Mouse (Mus musculus) layer of hippocampus, postnatal 36 days (tissue): ENCODE measurements around the gene Ccdc34. TPM values are rescaled to one million over a fixed set of nuclear protein-coding genes. Genes with fewer than 3 reads are reported as not detected.

Experiments
- DNase-seq, 2 experiments: peaks; one replicate each; pipeline ENCODE4 v3.0.0; 2022
- total RNA-seq, 2 experiments: library from RNA; stranded (reverse); gene quantifications; 2 replicates each; pipeline ENCODE4 v1.2.3; 2021

Gene Ccdc34
- total RNA-seq, 2 experiments from 2014 or later = 17.3 to 20.1 TPM

- DNase-seq = no peak
These were observed 21.2 kb upstream of the Ccdc34 start for GRCm38 (mm10) chr2:109996411-109996810.

DNA sequence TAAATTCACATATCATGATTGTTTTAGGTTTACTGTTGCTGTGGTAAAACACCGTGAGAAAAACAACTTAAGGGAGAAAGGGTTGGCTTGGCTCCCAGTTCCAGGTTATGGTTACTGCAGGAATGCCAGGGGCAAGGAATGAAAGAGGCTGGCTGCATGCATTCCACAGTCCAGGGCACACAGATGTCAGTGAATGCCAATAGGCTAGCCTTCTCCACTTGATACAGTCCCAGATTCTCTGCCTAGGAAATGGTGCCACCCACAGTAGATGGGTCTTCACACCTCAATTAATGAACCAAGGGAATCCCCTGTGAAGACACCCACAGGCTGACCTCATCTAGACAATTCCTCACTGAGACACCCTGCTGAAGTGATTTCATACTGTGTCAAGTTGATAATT lies 12.9 kb upstream of the Ccdc34 start:
- no peak for DNase-seq

GRCm38 (mm10) chr2:110005164-110005563 lies 12.5 kb upstream of the Ccdc34 start:
- DNase-seq = peak; percentile 27 to 46

DNA sequence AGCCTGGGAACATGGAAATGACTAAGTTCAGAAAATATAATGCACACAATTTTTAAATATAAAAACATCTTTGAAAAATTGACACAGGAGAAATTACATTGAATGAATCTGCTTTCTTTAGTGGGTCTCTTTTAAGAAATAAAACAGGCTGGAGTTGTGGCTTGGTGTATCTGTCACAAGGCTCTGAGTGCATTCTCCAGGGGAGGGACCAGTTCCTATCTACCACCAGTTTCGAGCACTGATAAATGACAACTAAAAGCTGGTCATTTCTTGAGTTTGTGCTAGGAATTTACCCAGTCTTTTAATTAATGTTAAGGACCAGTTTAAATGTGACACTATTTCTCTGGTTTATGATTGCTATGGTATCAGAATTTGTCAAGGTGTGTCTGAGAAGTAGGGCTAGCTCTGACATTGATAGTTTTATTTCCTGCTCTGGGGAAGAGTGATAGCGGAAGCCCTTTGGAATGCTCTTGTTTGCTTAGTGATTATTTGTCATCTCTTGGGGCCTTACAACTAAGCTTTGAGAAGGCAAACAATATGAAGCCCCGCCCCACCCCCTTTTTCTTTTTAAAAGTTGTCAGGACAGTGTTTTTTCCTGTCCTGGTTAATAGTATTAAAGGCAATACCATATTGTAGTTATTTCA lies 11.9 kb upstream of the Ccdc34 start:
- DNase-seq = no peak

DNA sequence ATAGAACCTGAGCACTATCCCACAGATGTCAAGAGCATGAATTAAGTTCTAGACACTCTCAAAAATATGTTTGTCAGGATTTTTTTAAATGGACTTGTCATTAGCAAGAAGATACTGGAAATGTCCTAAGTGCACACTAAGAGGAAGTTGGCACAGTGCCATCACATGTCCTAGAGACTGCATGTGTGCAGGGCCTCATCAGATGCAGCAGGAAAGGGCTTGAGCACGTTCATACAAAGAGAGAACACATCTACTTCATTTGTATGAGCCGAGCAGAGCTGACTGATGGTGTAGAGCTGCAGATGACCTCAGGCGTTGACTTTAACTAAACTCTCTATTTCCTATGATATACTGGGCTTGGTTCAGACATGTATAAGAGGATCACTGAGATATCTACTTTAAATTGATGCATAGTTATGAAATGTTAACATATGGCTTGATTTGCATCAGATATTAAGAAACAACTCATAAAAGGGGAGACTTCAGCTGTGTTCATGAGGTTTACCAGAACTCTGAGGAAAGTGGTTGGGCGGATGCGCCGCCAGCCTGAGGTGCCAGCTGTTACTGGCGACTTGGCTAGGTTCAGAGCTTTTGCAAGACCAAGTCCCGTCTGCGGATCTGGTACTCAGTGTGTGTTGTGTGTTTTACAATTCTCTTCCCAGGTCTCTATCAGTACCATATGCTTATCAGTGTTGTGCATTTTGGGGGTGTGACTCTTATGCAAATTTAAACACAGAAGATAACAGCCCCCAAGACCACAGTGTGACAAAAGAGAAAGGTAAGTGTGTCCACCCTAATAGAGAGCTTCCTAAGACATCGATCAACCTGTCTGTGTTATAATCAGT lies 10.0 kb upstream of the Ccdc34 start:
- no peak for DNase-seq

GRCm38 (mm10) chr2:110009449-110009848 lies 8.2 kb upstream of the Ccdc34 start:
- DNase-seq = no peak

DNA sequence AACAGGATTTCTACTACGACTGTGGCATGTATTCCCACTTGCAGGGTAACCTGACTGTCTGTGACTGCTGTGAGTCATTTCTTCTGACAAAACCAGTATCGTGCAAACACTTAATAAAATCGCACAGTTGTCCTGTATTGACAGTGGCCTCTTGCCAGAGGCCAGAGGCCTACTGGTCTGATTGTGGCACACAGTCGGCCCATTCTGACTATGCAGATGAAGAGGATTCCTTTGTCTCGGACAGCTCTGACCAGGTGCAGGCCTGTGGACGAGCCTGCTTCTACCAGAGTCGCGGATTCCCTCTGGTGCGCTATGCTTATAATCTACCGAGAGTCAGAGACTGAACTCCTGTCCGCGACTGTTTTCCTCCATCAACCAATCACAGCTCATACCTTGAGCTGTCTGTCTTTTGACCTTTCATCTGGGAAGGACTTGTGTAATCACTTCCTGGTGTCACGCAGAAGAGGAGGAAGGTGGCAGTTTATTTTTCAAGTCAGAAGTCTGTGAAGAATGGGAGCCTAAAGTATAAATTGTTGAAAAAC lies 5.4 kb upstream of the Ccdc34 start:
- DNase-seq = no peak

GRCm38 (mm10) chr2:110017087-110017486 lies 530 bp upstream of the Ccdc34 start:
- DNase-seq = no peak

GRCm38 (mm10) chr2:110019656-110020055 lies 2.0 kb downstream of the Ccdc34 start:
- no peak for DNase-seq

- no peak for DNase-seq
These were observed 2.8 kb downstream of the Ccdc34 start for GRCm38 (mm10) chr2:110020430-110020829.

DNA sequence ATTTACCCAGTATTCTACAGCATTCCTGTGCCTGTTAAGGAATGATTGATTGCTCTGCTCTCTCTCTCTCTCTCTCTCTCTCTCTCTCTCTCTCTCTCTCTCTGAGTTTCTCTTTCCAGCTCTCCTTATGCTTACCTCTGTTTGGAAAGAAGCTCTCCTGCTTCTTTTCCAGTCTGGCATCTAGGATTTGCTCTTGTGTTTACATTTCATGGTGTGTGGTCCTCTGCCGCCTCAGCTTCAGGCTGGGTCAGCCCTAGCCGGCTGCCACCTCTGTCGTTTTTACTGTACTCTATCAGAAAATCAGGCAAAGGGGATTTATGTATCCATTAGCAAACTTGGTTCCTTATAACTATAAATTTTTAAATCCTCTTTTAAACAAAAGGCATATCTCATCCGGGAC lies 18.6 kb downstream of the Ccdc34 start:
- no peak for DNase-seq

DNA sequence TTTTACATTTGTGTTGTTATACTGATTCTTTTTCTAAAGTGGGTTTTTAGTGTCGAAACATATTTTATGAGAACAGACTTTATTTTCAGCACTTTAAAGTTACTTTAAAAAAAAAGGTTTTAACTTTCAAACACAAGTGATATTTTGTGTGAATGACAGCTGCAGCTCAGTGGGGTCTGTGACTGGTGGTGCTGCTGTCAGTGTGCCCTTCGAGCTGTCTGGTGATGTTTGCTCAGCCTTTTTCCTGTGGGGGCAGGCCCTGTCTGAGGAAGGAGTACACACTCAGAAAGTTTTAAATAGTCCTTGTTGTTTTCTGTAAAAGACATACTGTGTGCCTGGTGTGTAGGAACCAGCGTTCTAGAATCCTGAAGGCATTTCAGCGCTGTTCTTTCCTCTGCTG lies 19.0 kb downstream of the Ccdc34 start:
- no peak for DNase-seq

- no peak for DNase-seq
These were observed 19.6 kb downstream of the Ccdc34 start for GRCm38 (mm10) chr2:110037221-110037620.

DNA sequence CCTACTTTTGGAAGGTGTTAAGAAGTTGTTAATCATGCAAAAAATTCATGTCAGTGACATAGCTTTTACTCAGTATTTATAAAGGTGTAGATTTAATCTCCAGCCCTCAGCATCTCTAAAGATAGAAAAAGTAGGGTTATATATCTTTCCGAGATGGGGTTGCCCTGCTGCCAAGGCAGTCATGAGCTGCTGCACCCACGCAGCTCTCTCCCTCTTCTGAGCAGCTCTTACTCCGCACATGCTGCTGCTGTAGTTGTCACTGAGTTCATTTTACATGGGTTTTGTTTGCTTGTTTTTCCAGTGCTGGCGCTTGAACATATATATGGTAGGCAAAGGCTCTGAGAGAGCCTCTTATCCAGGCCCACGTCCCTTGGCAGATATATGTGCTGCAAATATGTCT lies 20.7 kb downstream of the Ccdc34 start:
- no peak for DNase-seq

DNA sequence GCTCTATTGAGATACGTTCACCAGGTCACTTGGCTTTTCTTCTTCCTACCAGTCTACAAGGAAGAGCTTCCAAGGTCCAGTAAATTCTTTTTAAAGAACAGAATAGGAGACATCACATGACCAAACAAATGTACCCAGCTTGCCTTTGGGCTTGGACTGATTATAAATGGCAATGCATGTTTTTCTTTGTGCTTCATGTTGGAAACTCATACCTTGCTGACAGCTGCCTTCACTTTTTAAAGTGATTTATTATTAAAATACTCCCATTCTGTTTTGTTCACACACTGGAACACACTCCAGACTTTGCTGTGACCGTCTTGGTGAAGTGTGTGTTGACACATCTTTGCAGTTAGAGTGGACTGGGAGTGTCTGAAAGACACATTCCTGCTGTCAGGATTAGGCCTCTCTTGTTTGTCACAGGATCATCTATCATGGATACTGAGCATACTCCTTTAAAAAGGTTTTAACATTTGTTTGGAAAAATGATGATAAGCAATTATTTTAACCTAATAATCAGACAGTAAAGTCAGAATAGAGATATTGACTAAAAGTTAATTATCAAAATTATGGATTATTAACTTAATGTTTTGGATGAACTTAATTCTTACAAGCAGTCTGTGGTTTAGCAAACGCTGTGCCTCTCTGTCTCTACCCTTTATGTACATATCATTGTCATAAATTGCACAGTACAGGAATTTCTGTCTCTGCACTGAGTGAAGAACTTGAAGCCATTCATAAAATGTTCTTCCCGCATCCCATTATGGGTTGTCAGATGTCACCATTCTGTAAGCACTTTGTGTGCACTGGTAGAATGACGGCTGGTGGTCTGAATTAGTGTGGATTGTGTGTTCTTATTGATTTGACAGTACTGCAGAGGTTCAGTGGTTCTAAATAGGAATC lies 25.5 kb downstream of the Ccdc34 start:
- DNase-seq = no peak

- DNase-seq = no peak
These were observed 40.8 kb downstream of the Ccdc34 start for GRCm38 (mm10) chr2:110058424-110058823.

- DNase-seq = no peak
These were observed 45.5 kb downstream of the Ccdc34 start for GRCm38 (mm10) chr2:110063131-110063530.

GRCm38 (mm10) chr2:110068916-110069315 lies 51.3 kb downstream of the Ccdc34 start:
- DNase-seq = no peak

DNA sequence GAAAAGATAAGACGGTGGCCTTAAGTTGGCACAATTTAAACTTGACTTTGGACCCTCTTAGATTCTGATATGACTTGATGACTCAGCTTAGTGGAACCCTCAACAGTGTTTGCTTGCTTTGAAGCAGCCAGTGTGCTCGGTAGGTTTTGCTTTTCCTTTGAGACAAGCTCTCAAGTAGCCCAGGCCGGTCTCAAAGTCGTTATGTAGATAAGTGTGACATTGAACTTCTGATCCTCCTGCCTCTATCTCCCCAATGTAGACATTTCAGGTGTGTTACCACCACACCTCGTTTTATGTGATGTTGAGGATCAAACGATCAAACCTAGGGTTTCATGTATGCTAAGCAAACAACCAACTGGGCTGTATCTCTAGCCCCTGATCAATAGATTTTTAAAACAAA lies 55.4 kb downstream of the Ccdc34 start:
- DNase-seq = no peak

DNA sequence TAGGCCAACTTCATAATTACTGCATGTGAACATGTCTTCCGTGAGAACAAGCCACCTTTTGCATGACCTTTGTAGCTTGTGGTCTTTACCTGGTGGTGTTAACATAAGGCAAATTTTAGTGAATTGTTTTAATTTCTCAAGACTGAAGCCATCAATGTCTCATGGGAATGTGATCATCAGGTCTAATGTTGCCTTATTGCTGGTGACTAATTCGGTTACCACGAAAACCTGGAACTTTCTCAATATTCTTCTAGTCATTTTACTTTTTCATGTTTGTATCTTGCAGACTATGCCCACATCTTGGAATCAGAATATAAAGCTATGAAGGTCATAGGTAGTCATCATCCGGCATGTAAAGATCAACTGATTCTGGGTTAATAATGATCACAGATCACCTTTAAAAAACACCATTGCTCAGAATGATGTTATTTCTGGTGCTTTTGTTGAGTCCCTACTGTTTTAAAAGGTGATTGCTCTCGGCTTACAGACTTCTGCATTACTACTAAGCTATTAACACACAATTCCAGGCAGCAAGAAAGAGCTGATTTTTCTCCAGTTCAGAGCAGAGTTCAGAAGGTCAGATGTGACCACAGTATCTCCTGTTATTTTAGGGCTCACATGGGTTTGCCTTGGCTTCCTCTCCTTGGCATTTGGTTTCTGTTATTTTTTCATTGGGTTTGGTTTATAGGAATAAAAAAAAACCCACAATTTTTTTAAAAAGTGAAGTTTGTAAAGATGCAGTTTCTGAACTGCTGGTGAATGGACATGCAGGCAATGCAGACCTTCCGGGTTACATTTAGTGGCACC lies 57.2 kb downstream of the Ccdc34 start:
- DNase-seq = no peak

GRCm38 (mm10) chr2:110077240-110077639 lies 59.6 kb downstream of the Ccdc34 start:
- DNase-seq = no peak

DNA sequence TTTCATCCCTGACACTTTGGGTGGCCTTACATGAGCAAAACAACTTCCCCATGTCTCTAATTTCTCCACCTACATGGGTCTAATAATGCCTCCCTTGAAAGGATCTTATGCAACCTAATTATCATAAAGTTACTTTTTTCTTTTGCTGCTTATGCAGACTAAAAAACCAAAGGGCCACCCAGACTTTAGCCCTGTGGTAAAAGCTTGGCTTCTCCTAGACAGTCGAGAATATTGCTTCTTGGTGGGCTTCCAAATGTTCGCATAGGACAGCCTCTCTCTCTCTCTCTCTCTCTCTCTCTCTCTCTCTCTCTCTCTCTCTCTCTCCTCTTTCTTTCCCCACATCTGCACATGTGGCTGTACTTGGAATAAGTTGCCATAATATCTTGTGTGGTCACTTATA lies 60.0 kb downstream of the Ccdc34 start:
- DNase-seq = no peak
